19 mouse cellular contexts compared by ENCODE assay signal in genomic region chr14:78237238-78237637, GRCm38 (mm10).
DNase-seq lines count a peak whose midpoint lies in the region; ATAC-seq and TF ChIP-seq lines count a peak whose summit lies in the region.
"Had no signal": no experiment of that assay in that cellular context is flagged by ENCODE, and none has a peak within 500 bp of the region (broad histone marks: within the 10 kb centered on the region; RNA-seq: fewer than 3 reads in every experiment).

No protein-coding gene starts in this region.

- peaks cover 9% of the 10 kb centered on the region for H3K4me1 ChIP-seq in forebrain, embryonic 14.5 days (ENCODE audit: control insufficient read depth, insufficient read depth, low read length)
- H3K4me1 ChIP-seq in forebrain, embryonic 12.5 days = no peaks in the 10 kb centered on the region
- no peaks in the 10 kb centered on the region for H3K4me1 ChIP-seq in midbrain, postnatal 0 days (ENCODE audit: insufficient read depth, low read length)
- no peaks in the 10 kb centered on the region for H3K4me1 ChIP-seq in midbrain, embryonic 13.5 days (replicated peaks)
- H3K4me1 ChIP-seq: liver, embryonic 12.5 days; megakaryocyte, embryonic 14.5 days had no signal

- 71% methylated on average over 6 of the region's 6 CpGs for WGBS in forebrain, embryonic 14.5 days
- WGBS in forebrain, embryonic 12.5 days = 90% methylated on average over 6 of the region's 6 CpGs
- WGBS in midbrain, postnatal 0 days = 83% methylated on average over 6 of the region's 6 CpGs
- 89% methylated on average over 6 of the region's 6 CpGs for WGBS in midbrain, embryonic 13.5 days

- no peak overlapping the region for H3K27ac ChIP-seq in forebrain, embryonic 14.5 days (ENCODE audit: low read depth, low read length)
- no peak overlapping the region for H3K27ac ChIP-seq in forebrain, embryonic 12.5 days
- H3K27ac ChIP-seq in midbrain, postnatal 0 days (ENCODE audit: low read depth, low read length) = no peak overlapping the region
- H3K27ac ChIP-seq in midbrain, embryonic 13.5 days = no peak overlapping the region
- H3K27ac ChIP-seq in gastrocnemius, adult 2 months = no peak overlapping the region
- H3K27ac ChIP-seq: liver, embryonic 12.5 days had no signal

- H3K27me3 ChIP-seq in forebrain, embryonic 14.5 days (replicated peaks; ENCODE audit: control insufficient read depth, insufficient read depth, low read length) = no peaks in the 10 kb centered on the region
- no peaks in the 10 kb centered on the region for H3K27me3 ChIP-seq in forebrain, embryonic 12.5 days
- H3K27me3 ChIP-seq in midbrain, postnatal 0 days (ENCODE audit: insufficient read depth, low read length) = no peaks in the 10 kb centered on the region
- H3K27me3 ChIP-seq in midbrain, embryonic 13.5 days = no peaks in the 10 kb centered on the region
- H3K27me3 ChIP-seq: liver, embryonic 12.5 days; megakaryocyte, embryonic 14.5 days had no signal

- H3K9ac ChIP-seq in forebrain, embryonic 14.5 days (ENCODE audit: low read length) = no peak overlapping the region
- no peak overlapping the region for H3K9ac ChIP-seq in forebrain, embryonic 12.5 days
- H3K9ac ChIP-seq in midbrain, postnatal 0 days (replicated peaks; ENCODE audit: low read length, poor library complexity, severe bottlenecking) = no peak overlapping the region
- no peak overlapping the region for H3K9ac ChIP-seq in midbrain, embryonic 13.5 days (replicated peaks)
- H3K9ac ChIP-seq: liver, embryonic 12.5 days had no signal

- intact Hi-C loops in gastrocnemius, adult 2 months (cut with DNase I) = no loop called here

- no peak overlapping the region for H3K4me3 ChIP-seq in forebrain, embryonic 14.5 days (ENCODE audit: low read depth, low read length)
- H3K4me3 ChIP-seq in forebrain, embryonic 12.5 days (replicated peaks) = no peak overlapping the region
- no peak overlapping the region for H3K4me3 ChIP-seq in midbrain, postnatal 0 days (ENCODE audit: low read depth, low read length)
- H3K4me3 ChIP-seq in midbrain, embryonic 13.5 days (replicated peaks) = no peak overlapping the region
- H3K4me3 ChIP-seq in gastrocnemius, adult 2 months = no peak overlapping the region
- H3K4me3 ChIP-seq: liver, embryonic 12.5 days; megakaryocyte, embryonic 14.5 days had no signal

- H3K9me3 ChIP-seq in forebrain, embryonic 14.5 days (replicated peaks; ENCODE audit: control insufficient read depth, low read length) = no peaks in the 10 kb centered on the region
- no peaks in the 10 kb centered on the region for H3K9me3 ChIP-seq in forebrain, embryonic 12.5 days
- no peaks in the 10 kb centered on the region for H3K9me3 ChIP-seq in midbrain, postnatal 0 days (ENCODE audit: low read length)
- H3K9me3 ChIP-seq in midbrain, embryonic 13.5 days = no peaks in the 10 kb centered on the region
- H3K9me3 ChIP-seq: liver, embryonic 12.5 days had no signal

- DNase-seq in forebrain, embryonic 14.5 days (ENCODE audit: low spot score) = peak; percentile 32
- peak; percentile 31 for DNase-seq in kidney, postnatal 14 days
- no peak for DNase-seq in kidney, adult 11 months
- peak; percentile 58 for DNase-seq in midbrain, postnatal 0 days (ENCODE audit: low spot score)
- peak; percentile 55 to 74 for DNase-seq in lung, postnatal 4 days
- DNase-seq in gastrocnemius, adult 2 months = no peak
- DNase-seq: adrenal gland, postnatal 10 days; cerebellum, adult 18-20 months; gastrocnemius, postnatal 36 days; heart, postnatal 36 days; kidney, postnatal 36 days; thymus, adult 2 months had no signal

- no peak for TF ChIP-seq CTCF in midbrain, postnatal 0 days (IDR thresholded peaks at IDR 0.05)
- TF ChIP-seq CTCF in gastrocnemius, adult 2 months (IDR thresholded peaks at IDR 0.05) = no peak

- H3K4me2 ChIP-seq in forebrain, embryonic 14.5 days (ENCODE audit: low read length) = no peak overlapping the region
- H3K4me2 ChIP-seq in forebrain, embryonic 12.5 days = no peak overlapping the region
- no peak overlapping the region for H3K4me2 ChIP-seq in midbrain, postnatal 0 days (ENCODE audit: low read depth, low read length, poor library complexity, severe bottlenecking)
- no peak overlapping the region for H3K4me2 ChIP-seq in midbrain, embryonic 13.5 days (replicated peaks)
- H3K4me2 ChIP-seq: heart, embryonic 11.5 days; liver, embryonic 12.5 days had no signal

- ATAC-seq in forebrain, embryonic 14.5 days = no peak
- ATAC-seq in forebrain, embryonic 12.5 days (ENCODE audit: low FRiP score) = no peak
- no peak for ATAC-seq in midbrain, postnatal 0 days (ENCODE audit: low FRiP score)
- ATAC-seq in midbrain, embryonic 13.5 days = no peak
- ATAC-seq: inflammation-experienced regulatory T-cells, adult 6 months; liver, embryonic 12.5 days; midbrain, embryonic 16.5 days had no signal

- no peaks in the 10 kb centered on the region for H3K36me3 ChIP-seq in forebrain, embryonic 14.5 days (ENCODE audit: control insufficient read depth, insufficient read depth, low read length)
- no peaks in the 10 kb centered on the region for H3K36me3 ChIP-seq in forebrain, embryonic 12.5 days (replicated peaks)
- H3K36me3 ChIP-seq in midbrain, postnatal 0 days (ENCODE audit: insufficient read depth, low read length) = no peaks in the 10 kb centered on the region
- no peaks in the 10 kb centered on the region for H3K36me3 ChIP-seq in midbrain, embryonic 13.5 days
- H3K36me3 ChIP-seq: liver, embryonic 12.5 days had no signal

Comparison
In these comparisons a context has a peak if more than half of its experiments do, and no peak if none do; other contexts are left out.
1. DNase-seq: peak in forebrain, embryonic 14.5 days (single experiment), kidney, postnatal 14 days (single experiment), midbrain, postnatal 0 days (single experiment) and lung, postnatal 4 days (2 of 2); none in kidney, adult 11 months (single experiment) and gastrocnemius, adult 2 months (single experiment).